Mouse (Mus musculus) MEL (cell line): ENCODE data around the gene Meox2. TPM values are rescaled to one million over a fixed set of nuclear protein-coding genes. Genes with fewer than 3 reads are reported as not detected.

Source experiments
- DNase-seq: peaks from one replicate; pipeline ENCODE4 v3.0.0; 2011; ENCODE audit warnings: low read depth, low spot score
- H3K27ac ChIP-seq: 2 replicates; pipeline ENCODE4 v1.5.1; 2012; ENCODE audit warnings: low read depth, mild to moderate bottlenecking, control low read depth, low read length, moderate library complexity; ENCODE audit not compliant: control insufficient read depth
- H3K27me3 ChIP-seq, 2 experiments: fragments of 150-350 bp in 1 of 2; sonication (generic) in 1 of 2; 2 replicates each; pipeline ENCODE4 v1.6.1; 2012; ENCODE audit warnings: low read length in 2 of 2, mild to moderate bottlenecking in 2 of 2, improper control_type of control experiment in 1 of 2, moderate library complexity in 1 of 2; ENCODE audit not compliant: insufficient read depth in 2 of 2, control insufficient read depth in 1 of 2
- H3K36me3 ChIP-seq, 2 experiments: 2 replicates each; pipeline ENCODE4 v1.6.1; 2012 to 2014; ENCODE audit warnings: low read length in 2 of 2, improper control_type of control experiment in 1 of 2, inconsistent platforms in 1 of 2, mild to moderate bottlenecking in 1 of 2; ENCODE audit not compliant: insufficient read depth in 2 of 2, control insufficient read depth in 1 of 2
- H3K4me1 ChIP-seq, 2 experiments: fragments of 150-350 bp in 1 of 2; sonication (generic) in 1 of 2; 2 replicates each; pipeline ENCODE4 v1.6.1; 2012; ENCODE audit warnings: low read length in 2 of 2, improper control_type of control experiment in 1 of 2, mild to moderate bottlenecking in 1 of 2; ENCODE audit not compliant: insufficient read depth in 2 of 2, control insufficient read depth in 1 of 2
- H3K4me3 ChIP-seq, 2 experiments: fragments of 150-350 bp in 1 of 2; sonication (generic) in 1 of 2; 2 replicates each; pipeline ENCODE4 v1.5.1; 2012; ENCODE audit warnings: low read depth in 2 of 2, low read length in 2 of 2, mild to moderate bottlenecking in 2 of 2, moderate library complexity in 2 of 2, control low read depth in 1 of 2, improper control_type of control experiment in 1 of 2; ENCODE audit not compliant: control insufficient read depth in 1 of 2, insufficient read depth in 1 of 2
- H3K79me2 ChIP-seq: 2 replicates; pipeline ENCODE4 v1.6.1; 2012; ENCODE audit warnings: mild to moderate bottlenecking, low read length, moderate library complexity; ENCODE audit not compliant: control insufficient read depth, poor library complexity, insufficient read depth
- H3K9ac ChIP-seq: 2 replicates; pipeline ENCODE4 v1.6.1; 2012; ENCODE audit warnings: low read depth, mild to moderate bottlenecking, control low read depth, low read length, moderate library complexity; ENCODE audit not compliant: control insufficient read depth, poor library complexity, severe bottlenecking
- H3K9me3 ChIP-seq: fragments of 150-350 bp; sonication (generic); replicated peaks from 2 replicates; pipeline ENCODE4 v1.6.1; 2012; ENCODE audit warnings: mild to moderate bottlenecking, low read length, improper control_type of control experiment, moderate library complexity; ENCODE audit not compliant: insufficient read depth
- BHLHE40 ChIP-seq: IDR thresholded peaks from 2 replicates; pipeline ENCODE4 v1.6.1; 2012; ENCODE audit warnings: low read depth, mild to moderate bottlenecking, inconsistent platforms, low read length, improper control_type of control experiment, borderline replicate concordance
- E2F4 ChIP-seq: IDR thresholded peaks from 2 replicates; pipeline ENCODE4 v1.6.1; 2011; ENCODE audit warnings: low read depth, low read length, improper control_type of control experiment, borderline replicate concordance
- ELF1 ChIP-seq: IDR thresholded peaks from 2 replicates; pipeline ENCODE4 v1.6.1; 2014; ENCODE audit warnings: low read depth, mild to moderate bottlenecking, inconsistent platforms, low read length, improper control_type of control experiment, moderate library complexity
- EP300 ChIP-seq, 2 experiments: IDR thresholded peaks; 2 replicates each; pipeline ENCODE4 v1.6.1; 2011; ENCODE audit warnings: improper control_type of control experiment in 2 of 2, low read length in 2 of 2, low read depth in 1 of 2, mild to moderate bottlenecking in 1 of 2
- JUND ChIP-seq: IDR thresholded peaks from 2 replicates; pipeline ENCODE4 v1.6.1; 2011; ENCODE audit warnings: low read depth, mild to moderate bottlenecking, improper control_type of control experiment, low read length
- MAFK ChIP-seq: IDR thresholded peaks from 2 replicates; pipeline ENCODE4 v1.6.1; 2011; ENCODE audit warnings: low read depth, mild to moderate bottlenecking, low read length, improper control_type of control experiment, borderline replicate concordance
- MAX ChIP-seq: IDR thresholded peaks from 2 replicates; pipeline ENCODE4 v1.6.1; 2011; ENCODE audit warnings: low read length, improper control_type of control experiment
- MAZ ChIP-seq: IDR thresholded peaks from 2 replicates; pipeline ENCODE4 v1.6.1; 2012; ENCODE audit warnings: low read depth, mild to moderate bottlenecking, inconsistent platforms, low read length, improper control_type of control experiment
- MEF2A ChIP-seq: IDR thresholded peaks from 2 replicates; pipeline ENCODE4 v1.6.1; 2014; ENCODE audit warnings: low read depth, mild to moderate bottlenecking, inconsistent platforms, low read length, improper control_type of control experiment; ENCODE audit not compliant: poor library complexity, insufficient replicate concordance, severe bottlenecking; ENCODE audit errors: extremely low read depth
- MXI1 ChIP-seq: IDR thresholded peaks from 2 replicates; pipeline ENCODE4 v1.6.1; 2011; ENCODE audit warnings: mild to moderate bottlenecking, low read depth, low read length, improper control_type of control experiment
- MYB ChIP-seq: IDR thresholded peaks from 2 replicates; pipeline ENCODE4 v1.6.1; 2011; ENCODE audit warnings: mild to moderate bottlenecking, low read depth, low read length, improper control_type of control experiment
- NRF1 ChIP-seq: IDR thresholded peaks from 2 replicates; pipeline ENCODE4 v1.6.1; 2014; ENCODE audit warnings: low read depth, mild to moderate bottlenecking, inconsistent platforms, low read length, improper control_type of control experiment, moderate library complexity; ENCODE audit not compliant: poor library complexity, insufficient read depth, severe bottlenecking
- RAD21 ChIP-seq: IDR thresholded peaks from 2 replicates; pipeline ENCODE4 v1.6.1; 2011; ENCODE audit warnings: mild to moderate bottlenecking, low read depth, low read length, improper control_type of control experiment
- RCOR1 ChIP-seq: IDR thresholded peaks from 2 replicates; pipeline ENCODE4 v1.6.1; 2012; ENCODE audit warnings: low read depth, mild to moderate bottlenecking, inconsistent platforms, low read length, improper control_type of control experiment
- SIN3A ChIP-seq: IDR thresholded peaks from 2 replicates; pipeline ENCODE4 v1.6.1; 2012; ENCODE audit warnings: low read length, improper control_type of control experiment, inconsistent platforms
- TBP ChIP-seq: IDR thresholded peaks from 2 replicates; pipeline ENCODE4 v1.8.0; 2011; ENCODE audit warnings: low read depth, low read length, improper control_type of control experiment
- ZC3H11A ChIP-seq: IDR thresholded peaks from 2 replicates; pipeline ENCODE4 v1.6.1; 2012; ENCODE audit warnings: low read depth, mild to moderate bottlenecking, inconsistent platforms, low read length, improper control_type of control experiment
- ZKSCAN1 ChIP-seq: IDR thresholded peaks from 2 replicates; pipeline ENCODE4 v1.6.1; 2012; ENCODE audit warnings: low read depth, mild to moderate bottlenecking, inconsistent platforms, low read length, improper control_type of control experiment, moderate library complexity
- ZMIZ1 ChIP-seq: IDR thresholded peaks from 2 replicates; pipeline ENCODE4 v1.6.1; 2012; ENCODE audit warnings: low read depth, mild to moderate bottlenecking, inconsistent platforms, low read length, improper control_type of control experiment, moderate library complexity
- polyA plus RNA-seq, 2 experiments: library from polyadenylated mRNA; stranded (reverse) in 1 of 2; unstranded in 1 of 2; fragments of >175 nt in 1 of 2; fragments of >200 nt in 1 of 2; gene quantifications; 2 replicates each; pipeline versions ENCODE4 v1.2.1 to v1.2.4; 2012; ENCODE audit warnings: low replicate concordance in 2 of 2, low read depth in 1 of 2; ENCODE audit not compliant: insufficient read length in 2 of 2, insufficient read depth in 1 of 2, missing spikeins in 1 of 2
- total RNA-seq: library from RNA; depleted of rRNA; stranded (reverse); fragments of 300-350 nt; gene quantifications from 2 replicates; pipeline ENCODE4 v1.2.3, GENCODE M21; 2012

Meox2 gene
- total and polyA plus RNA-seq, 3 experiments, result not detected

GRCm38 (mm10) chr12:37109474-37110012, 1.2 kb downstream of the Meox2 start:
- Histone ChIP-seq H3K9ac (no peak overlapping the region), H3K79me2 (no peaks in the 10 kb centered on the region), H3K9me3 (no peaks in the 10 kb centered on the region), H3K36me3 (no peaks in the 10 kb centered on the region), H3K4me3 (no peak overlapping the region), H3K27ac (no peak overlapping the region), H3K27me3 (no peaks in the 10 kb centered on the region; a peak in 1 of 4 replicates), H3K4me1 (no peaks in the 10 kb centered on the region)
- DNase-seq, result no peak
- no peak for TF ChIP-seq ZKSCAN1
- TF ChIP-seq RAD21, result no peak
- TF ChIP-seq MAX, result no peak
- no peak for TF ChIP-seq TBP
- no peak for TF ChIP-seq EP300 (IDR thresholded peaks at IDR 0.05; ENCODE audit: low read depth in 1 of 2, low read length in 2 of 2)
- TF ChIP-seq BHLHE40, result no peak

GRCm38 (mm10) chr12:37110977-37111376, 2.6 kb downstream of the Meox2 start:
- Histone ChIP-seq H3K4me1 (no peaks in the 10 kb centered on the region), H3K79me2 (no peaks in the 10 kb centered on the region), H3K9ac (no peak overlapping the region), H3K27ac (no peak overlapping the region), H3K27me3 (no peaks in the 10 kb centered on the region; a peak in 1 of 4 replicates), H3K4me3 (no peak overlapping the region), H3K36me3 (no peaks in the 10 kb centered on the region), H3K9me3 (no peaks in the 10 kb centered on the region)
- no peak for DNase-seq
- TF ChIP-seq ZMIZ1 (no peak), MYB (no peak), RAD21 (no peak), MEF2A (no peak), JUND (no peak), MAZ (no peak), ZKSCAN1 (no peak), NRF1 (no peak), ZC3H11A (no peak), MAFK (no peak), SIN3A (no peak), RCOR1 (no peak), ELF1 (no peak), TBP (no peak), MXI1 (no peak), E2F4 (no peak)
